Mouse (Mus musculus): Measurements from ENCODE around the gene Fkbp1b. TPM values are rescaled to one million over a fixed set of nuclear protein-coding genes. Genes with fewer than 3 reads are reported as not detected.

Fkbp1b gene
- 6.2 and 7.9 TPM in 2 replicates for polyA plus RNA-seq (2015; fragmentation: Nextera tagmentation; extraction: Ambion mirVana)

GRCm38 (mm10) chr12:4841392-4841887 is at the start of gene Fkbp1b:
Gene Fkbp1b (minus strand): TSS chr12:4841591.

GRCm38 (mm10) chr12:4874161-4874927 is 33.0 kb upstream of the Fkbp1b start, which contains the start of gene Mfsd2b:
Gene Mfsd2b (minus strand): TSS chr12:4874359.

DNA sequence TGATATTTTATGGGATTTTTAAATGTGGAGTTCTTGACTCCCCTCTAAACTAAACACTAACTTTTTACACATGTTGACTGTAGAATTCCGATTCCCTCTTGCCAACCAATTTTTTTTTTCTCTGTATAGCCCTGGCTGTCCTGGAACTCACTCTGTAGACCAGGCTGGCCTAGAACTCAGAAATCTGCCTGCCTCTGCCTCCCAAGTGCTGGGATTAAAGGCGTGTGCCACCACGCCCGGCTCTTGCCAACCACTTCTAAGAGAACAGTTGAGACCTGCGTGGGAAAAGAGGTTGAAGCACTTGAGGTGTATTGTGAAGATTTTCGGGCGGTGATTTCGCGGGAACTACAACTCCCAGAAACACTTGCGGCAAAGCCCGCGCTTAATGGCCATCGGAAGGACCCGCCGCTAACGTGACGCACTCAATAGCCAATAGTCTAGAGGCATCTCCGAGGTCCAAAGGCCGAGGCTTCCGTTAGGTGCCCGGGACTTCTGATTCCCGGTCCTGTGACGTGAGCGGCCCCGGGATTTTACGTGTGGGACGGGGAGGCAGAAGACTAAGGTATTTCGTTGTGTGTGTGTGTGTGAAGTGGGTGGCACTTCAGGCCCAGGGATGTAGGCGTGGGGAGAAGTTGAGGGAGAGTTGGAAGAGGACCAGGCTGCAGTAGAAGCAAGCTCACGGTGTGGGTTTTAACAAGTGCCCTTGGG is 1.7 kb upstream of the Fkbp1b start, which contains the start of gene Wdcp:
TSS of gene Wdcp (plus strand) at position 414 of the 708 bp plus-strand sequence.

GRCm38 (mm10) chr12:4817361-4818101 is 23.9 kb downstream of the Fkbp1b start, which contains the start of gene Sf3b6:
Gene Sf3b6 (plus strand): TSS chr12:4817544.

Other genes with a start within 250 kb of the Fkbp1b start
- gene Itsn2, start 249.0 kb downstream of the Fkbp1b start, polyA plus RNA-seq (2015; fragmentation: Nextera tagmentation; extraction: Ambion mirVana), result 24.5 and 30.8 TPM in 2 replicates
- not detected in 2 replicates for gene Gm3625, start 248.7 kb downstream of the Fkbp1b start, polyA plus RNA-seq (2015; fragmentation: Nextera tagmentation; extraction: Ambion mirVana)
- 0.12 TPM in 1 of 2 replicates, not detected in the other for gene Fam228a, start 103.2 kb downstream of the Fkbp1b start, polyA plus RNA-seq (2015; fragmentation: Nextera tagmentation; extraction: Ambion mirVana)
- gene Pfn4, start 72.6 kb downstream of the Fkbp1b start, polyA plus RNA-seq (2015; fragmentation: Nextera tagmentation; extraction: Ambion mirVana), result 1.1 and 1.3 TPM in 2 replicates
- gene Fam228b, start 72.3 kb downstream of the Fkbp1b start, polyA plus RNA-seq (2015; fragmentation: Nextera tagmentation; extraction: Ambion mirVana), result 0.63 and 0.65 TPM in 2 replicates
- gene Sf3b6, start 24.0 kb downstream of the Fkbp1b start, polyA plus RNA-seq (2015; fragmentation: Nextera tagmentation; extraction: Ambion mirVana), result 256 and 261 TPM in 2 replicates
- 7.2 and 7.8 TPM in 2 replicates for gene Wdcp, start 1.7 kb upstream of the Fkbp1b start, polyA plus RNA-seq (2015; fragmentation: Nextera tagmentation; extraction: Ambion mirVana)
- 1.1 and 1.2 TPM in 2 replicates for gene Mfsd2b, start 32.8 kb upstream of the Fkbp1b start, polyA plus RNA-seq (2015; fragmentation: Nextera tagmentation; extraction: Ambion mirVana)
- 18.6 and 24.7 TPM in 2 replicates for gene Ubxn2a, start 66.1 kb upstream of the Fkbp1b start, polyA plus RNA-seq (2015; fragmentation: Nextera tagmentation; extraction: Ambion mirVana)
- gene Atad2b, start 75.8 kb upstream of the Fkbp1b start, polyA plus RNA-seq (2015; fragmentation: Nextera tagmentation; extraction: Ambion mirVana), result 4.1 and 4.4 TPM in 2 replicates

All from urinary bladder, postnatal 0 days (tissue).